Mouse (Mus musculus) midbrain, embryonic 13.5 days (tissue): ENCODE data around the gene Hoxa9. TPM values are rescaled to one million over a fixed set of nuclear protein-coding genes. Genes with fewer than 3 reads are reported as not detected.

Experiments used
- ATAC-seq: fragments of 200-750 bp; cut with Nextera tagmentation; 2 replicates; pipeline ENCODE4 v1.8.0; 2017; ENCODE audit warnings: mild to moderate bottlenecking, moderate TSS enrichment, moderate library complexity
- H3K27ac ChIP-seq: fragments of 300-500 bp; sonication (generic); 2 replicates; pipeline ENCODE4 v1.5.1; 2015; ENCODE audit warnings: inconsistent platforms, mild to moderate bottlenecking, moderate library complexity
- H3K27me3 ChIP-seq: fragments of 300-500 bp; sonication (generic); 2 replicates; pipeline ENCODE4 v1.6.1; 2015; ENCODE audit warnings: mild to moderate bottlenecking, inconsistent platforms
- H3K36me3 ChIP-seq: fragments of 300-500 bp; sonication (generic); 2 replicates; pipeline ENCODE4 v1.6.1; 2015; ENCODE audit warnings: mild to moderate bottlenecking, inconsistent platforms
- H3K4me1 ChIP-seq: fragments of 300-500 bp; sonication (generic); replicated peaks from 2 replicates; pipeline ENCODE4 v1.6.1; 2015; ENCODE audit warnings: inconsistent platforms
- H3K4me2 ChIP-seq: fragments of 300-500 bp; sonication (generic); replicated peaks from 2 replicates; pipeline ENCODE4 v1.6.1; 2015; ENCODE audit warnings: moderate library complexity, mild to moderate bottlenecking, inconsistent platforms
- H3K4me3 ChIP-seq: fragments of 300-500 bp; sonication (generic); replicated peaks from 2 replicates; pipeline ENCODE4 v1.5.1; 2015; ENCODE audit warnings: mild to moderate bottlenecking, inconsistent platforms
- H3K9ac ChIP-seq: fragments of 300-500 bp; sonication (generic); replicated peaks from 2 replicates; pipeline ENCODE4 v1.6.1; 2015; ENCODE audit warnings: mild to moderate bottlenecking, inconsistent platforms
- H3K9me3 ChIP-seq: fragments of 300-500 bp; sonication (generic); 2 replicates; pipeline ENCODE4 v1.6.1; 2016; ENCODE audit warnings: mild to moderate bottlenecking, inconsistent platforms
- WGBS: fragments of 180-500 bp; shearing (Covaris S2); methylation state at CpG from one replicate; pipeline ENCODE4 v1.1.7; 2015; 5-methylcytosine and 5-hydroxymethylcytosine counted together
- polyA plus RNA-seq: library from polyadenylated mRNA; unstranded; fragments of >200 nt; fragmentation: Nextera tagmentation; extraction: Ambion mirVana; gene quantifications from 2 replicates; pipeline ENCODE4 v1.2.1, GENCODE M21; 2015

Gene Hoxa9
- polyA plus RNA-seq, 1 experiment from 2014 or later, result not detected

- H3K4me2 ChIP-seq, result no peak overlapping the region
- peaks cover 6% of the 10 kb centered on the region; the same call in 1 of the 2 replicates for H3K4me1 ChIP-seq
- no peak overlapping the region for H3K4me3 ChIP-seq
- H3K36me3 ChIP-seq, result no peaks in the 10 kb centered on the region
- no peak overlapping the region for H3K9ac ChIP-seq
- 2% methylated on average over 25 of the region's 25 CpGs for WGBS
- H3K27ac ChIP-seq, result no peak overlapping the region
- no peak for ATAC-seq
- peaks cover 97% of the 10 kb centered on the region for H3K27me3 ChIP-seq
- no peaks in the 10 kb centered on the region for H3K9me3 ChIP-seq
Observed at GRCm38 (mm10) chr6:52259081-52259790, 28.3 kb upstream of the Hoxa9 start.

DNA sequence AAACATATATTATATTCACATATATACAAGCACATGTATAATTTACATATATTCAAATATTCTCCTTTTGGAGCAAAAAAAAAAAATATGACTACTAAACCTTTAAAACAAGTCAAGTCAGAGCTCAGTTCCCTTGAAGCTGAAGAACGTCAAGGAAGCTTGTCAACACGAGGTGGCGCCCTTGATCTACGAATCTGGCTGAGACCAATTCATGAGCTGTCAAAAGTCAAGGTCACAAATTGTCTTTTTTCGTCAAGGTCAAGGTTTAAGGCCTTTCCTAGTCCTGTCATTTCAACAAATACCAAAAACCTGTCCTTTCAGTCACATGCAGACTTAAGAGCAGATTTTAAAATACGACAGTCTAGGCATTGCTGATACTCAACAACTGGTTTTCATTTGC is 26.1 kb upstream of the Hoxa9 start:
- H3K27me3 ChIP-seq, result peaks cover 97% of the 10 kb centered on the region
- H3K9ac ChIP-seq, result no peak overlapping the region
- H3K4me1 ChIP-seq, result peaks cover 9% of the 10 kb centered on the region; the same call in 1 of the 2 replicates
- no peaks in the 10 kb centered on the region for H3K36me3 ChIP-seq
- H3K4me3 ChIP-seq, result no peak overlapping the region
- WGBS, result under 1% methylated on average over 6 of the region's 6 CpGs
- no peak overlapping the region for H3K27ac ChIP-seq
- H3K9me3 ChIP-seq, result no peaks in the 10 kb centered on the region
- ATAC-seq, result no peak
- no peak overlapping the region for H3K4me2 ChIP-seq

- Histone ChIP-seq H3K36me3 (no peaks in the 10 kb centered on the region), H3K4me2 (no peak overlapping the region), H3K9me3 (no peaks in the 10 kb centered on the region), H3K9ac (no peak overlapping the region), H3K4me1 (peaks cover 3% of the 10 kb centered on the region; the same call in 1 of the 2 replicates), H3K27ac (no peak overlapping the region), H3K4me3 (no peak overlapping the region), H3K27me3 (peaks cover 97% of the 10 kb centered on the region)
- WGBS, result 1% methylated on average over 59 of the region's 59 CpGs
- no peak for ATAC-seq
Observed at GRCm38 (mm10) chr6:52253511-52254500, 22.9 kb upstream of the Hoxa9 start.

GRCm38 (mm10) chr6:52252775-52253376 is 22.0 kb upstream of the Hoxa9 start:
- Histone ChIP-seq H3K36me3 (no peaks in the 10 kb centered on the region), H3K9ac (no peak overlapping the region), H3K27ac (no peak overlapping the region), H3K27me3 (peaks cover 97% of the 10 kb centered on the region), H3K9me3 (no peaks in the 10 kb centered on the region), H3K4me1 (peaks cover 3% of the 10 kb centered on the region; the same call in 1 of the 2 replicates), H3K4me2 (no peak overlapping the region), H3K4me3 (no peak overlapping the region)
- 1% methylated on average over 35 of the region's 35 CpGs for WGBS
- no peak for ATAC-seq

GRCm38 (mm10) chr6:52252016-52252774 is 21.3 kb upstream of the Hoxa9 start:
- no peaks in the 10 kb centered on the region for H3K9me3 ChIP-seq
- WGBS, result 2% methylated on average over 24 of the region's 24 CpGs
- peaks cover 98% of the 10 kb centered on the region for H3K27me3 ChIP-seq
- no peaks in the 10 kb centered on the region for H3K36me3 ChIP-seq
- H3K4me3 ChIP-seq, result no peak overlapping the region
- no peak overlapping the region for H3K4me2 ChIP-seq
- H3K9ac ChIP-seq, result no peak overlapping the region
- peaks cover 3% of the 10 kb centered on the region; the same call in 1 of the 2 replicates for H3K4me1 ChIP-seq
- H3K27ac ChIP-seq, result no peak overlapping the region
- ATAC-seq, result no peak

DNA sequence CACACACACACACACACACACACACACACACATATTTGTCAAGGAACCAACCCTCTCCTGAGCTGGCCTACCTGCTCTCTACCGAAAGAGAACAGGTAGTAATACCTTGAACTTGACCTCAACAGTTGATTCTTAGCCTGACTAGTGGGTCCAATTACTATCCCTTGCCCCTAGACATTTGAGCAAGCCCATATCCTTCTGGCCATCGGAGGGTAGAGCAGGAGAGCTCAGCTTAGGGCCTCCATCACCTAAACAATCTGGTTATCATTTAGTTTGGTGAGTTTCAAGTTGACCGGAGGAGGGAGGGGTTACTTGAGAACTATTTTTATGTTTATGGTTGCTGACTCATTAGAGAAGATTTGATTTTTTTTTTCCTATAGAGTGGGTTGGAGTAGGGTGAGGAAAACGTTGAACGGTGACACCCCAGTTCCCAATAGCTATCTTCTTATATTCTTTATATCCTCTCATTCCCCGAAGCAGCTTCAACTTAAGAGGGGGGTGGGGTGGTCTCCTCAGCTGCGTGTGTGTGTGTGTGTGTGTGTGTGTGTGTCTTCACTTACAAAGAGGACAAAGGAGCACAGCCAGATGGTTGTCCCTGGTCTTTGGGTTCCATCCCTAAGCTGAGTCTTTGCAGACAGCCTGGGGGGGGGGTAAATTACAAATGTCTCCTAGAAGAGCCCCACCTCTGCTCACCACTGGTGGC is 20.4 kb upstream of the Hoxa9 start:
- Histone ChIP-seq H3K4me2 (no peak overlapping the region), H3K9ac (no peak overlapping the region), H3K9me3 (no peaks in the 10 kb centered on the region), H3K27ac (no peak overlapping the region), H3K27me3 (peaks cover 99% of the 10 kb centered on the region), H3K36me3 (no peaks in the 10 kb centered on the region), H3K4me3 (no peak overlapping the region), H3K4me1 (peaks cover 3% of the 10 kb centered on the region; the same call in 1 of the 2 replicates)
- 8% methylated on average over 7 of the region's 7 CpGs for WGBS
- no peak for ATAC-seq

GRCm38 (mm10) chr6:52249826-52250225 is 18.9 kb upstream of the Hoxa9 start:
- H3K9me3 ChIP-seq, result no peaks in the 10 kb centered on the region
- 1% methylated on average over 4 of the region's 4 CpGs for WGBS

DNA sequence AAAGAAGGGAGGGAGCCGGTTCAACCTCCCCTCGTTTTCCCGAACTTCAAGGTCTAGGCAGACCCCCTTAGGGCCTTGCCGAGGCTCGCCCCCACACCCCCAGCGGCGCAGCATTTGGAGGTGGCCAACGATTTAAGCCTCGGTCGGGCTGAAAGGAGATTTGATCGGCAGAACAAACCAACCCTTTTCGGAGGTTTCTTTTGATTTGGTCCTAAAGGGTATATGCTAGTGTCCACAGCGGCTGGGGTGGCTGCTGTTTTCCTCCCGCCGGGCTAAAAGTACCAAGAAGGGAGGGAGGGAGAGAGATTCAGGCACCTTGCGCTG is 18.5 kb upstream of the Hoxa9 start:
- Histone ChIP-seq H3K9me3 (no peaks in the 10 kb centered on the region), H3K36me3 (no peaks in the 10 kb centered on the region), H3K4me1 (peaks cover 3% of the 10 kb centered on the region; the same call in 1 of the 2 replicates), H3K9ac (no peak overlapping the region), H3K27me3 (peaks cover 100% of the 10 kb centered on the region), H3K4me3 (no peak overlapping the region), H3K4me2 (no peak overlapping the region), H3K27ac (no peak overlapping the region)
- no peak for ATAC-seq
- 0% methylated on average over 16 of the region's 16 CpGs for WGBS

More at GRCm38 (mm10) chr6:52249826-52250225, 18.9 kb upstream of the Hoxa9 start:
- H3K36me3 ChIP-seq, result no peaks in the 10 kb centered on the region
- H3K4me1 ChIP-seq, result peaks cover 3% of the 10 kb centered on the region; the same call in 1 of the 2 replicates
- H3K27me3 ChIP-seq, result peaks cover 99% of the 10 kb centered on the region
- H3K4me2 ChIP-seq, result no peak overlapping the region
- no peak overlapping the region for H3K27ac ChIP-seq
- ATAC-seq, result no peak
- H3K4me3 ChIP-seq, result no peak overlapping the region
- no peak overlapping the region for H3K9ac ChIP-seq

GRCm38 (mm10) chr6:52248638-52249414 is 17.9 kb upstream of the Hoxa9 start:
- H3K4me1 ChIP-seq, result peaks cover 3% of the 10 kb centered on the region; the same call in 1 of the 2 replicates
- H3K27me3 ChIP-seq, result peaks cover 100% of the 10 kb centered on the region
- no peak for ATAC-seq
- no peaks in the 10 kb centered on the region for H3K9me3 ChIP-seq
- no peaks in the 10 kb centered on the region for H3K36me3 ChIP-seq
- H3K4me3 ChIP-seq, result no peak overlapping the region
- 2% methylated on average over 27 of the region's 27 CpGs for WGBS
- H3K9ac ChIP-seq, result no peak overlapping the region
- no peak overlapping the region for H3K4me2 ChIP-seq
- no peak overlapping the region for H3K27ac ChIP-seq

DNA sequence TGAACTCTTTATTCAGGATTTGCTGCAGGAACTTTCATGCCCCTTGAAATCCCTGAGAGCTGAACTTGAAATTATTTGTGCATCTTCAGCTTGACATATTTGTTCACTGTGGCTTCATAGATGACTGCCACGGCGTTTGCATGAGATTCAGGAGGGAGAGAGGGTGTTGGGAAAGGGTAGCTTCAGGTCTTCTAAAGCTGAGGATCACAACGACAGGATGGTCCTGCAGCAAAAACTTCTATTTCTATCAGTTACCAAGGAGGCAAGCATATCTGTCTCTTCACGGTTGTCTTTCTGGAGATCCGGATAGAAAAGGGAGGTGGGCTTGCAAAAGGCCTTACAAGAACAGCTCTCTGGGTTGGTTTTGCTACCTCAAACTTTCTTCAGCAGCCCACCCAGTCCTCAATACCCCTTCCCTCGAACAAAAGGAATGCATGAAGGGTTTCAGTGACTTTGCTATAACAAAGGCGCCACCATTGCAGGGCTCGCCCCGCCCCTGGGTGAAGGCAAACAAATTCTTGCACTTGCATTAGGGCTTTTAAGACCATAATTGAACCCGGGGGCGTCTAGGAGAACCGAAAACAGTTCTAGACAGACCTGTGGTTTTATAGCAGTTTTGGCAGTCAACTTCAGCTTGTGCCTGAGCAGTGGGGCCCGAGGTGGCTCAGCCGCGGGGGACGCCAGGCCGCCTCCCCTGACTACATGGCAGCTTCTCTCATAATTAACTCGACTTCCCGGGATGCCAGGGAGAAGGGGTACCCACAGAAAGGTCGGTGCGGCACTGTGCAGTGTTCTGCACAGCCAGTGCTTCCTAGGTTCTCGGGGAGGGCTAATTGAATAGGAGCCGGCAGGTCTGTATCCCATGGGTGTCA is 17.1 kb upstream of the Hoxa9 start:
- H3K4me2 ChIP-seq, result no peak overlapping the region
- ATAC-seq, result no peak
- H3K9ac ChIP-seq, result no peak overlapping the region
- H3K27me3 ChIP-seq, result peaks cover 100% of the 10 kb centered on the region
- no peaks in the 10 kb centered on the region; the same call in 1 of the 2 replicates for H3K4me1 ChIP-seq
- H3K9me3 ChIP-seq, result no peaks in the 10 kb centered on the region
- H3K36me3 ChIP-seq, result no peaks in the 10 kb centered on the region
- WGBS, result under 1% methylated on average over 23 of the region's 23 CpGs
- no peak overlapping the region for H3K27ac ChIP-seq
- H3K4me3 ChIP-seq, result no peak overlapping the region
